Mouse (Mus musculus): Measurements from ENCODE around the gene Sftpd.

Gene Sftpd

DNA sequence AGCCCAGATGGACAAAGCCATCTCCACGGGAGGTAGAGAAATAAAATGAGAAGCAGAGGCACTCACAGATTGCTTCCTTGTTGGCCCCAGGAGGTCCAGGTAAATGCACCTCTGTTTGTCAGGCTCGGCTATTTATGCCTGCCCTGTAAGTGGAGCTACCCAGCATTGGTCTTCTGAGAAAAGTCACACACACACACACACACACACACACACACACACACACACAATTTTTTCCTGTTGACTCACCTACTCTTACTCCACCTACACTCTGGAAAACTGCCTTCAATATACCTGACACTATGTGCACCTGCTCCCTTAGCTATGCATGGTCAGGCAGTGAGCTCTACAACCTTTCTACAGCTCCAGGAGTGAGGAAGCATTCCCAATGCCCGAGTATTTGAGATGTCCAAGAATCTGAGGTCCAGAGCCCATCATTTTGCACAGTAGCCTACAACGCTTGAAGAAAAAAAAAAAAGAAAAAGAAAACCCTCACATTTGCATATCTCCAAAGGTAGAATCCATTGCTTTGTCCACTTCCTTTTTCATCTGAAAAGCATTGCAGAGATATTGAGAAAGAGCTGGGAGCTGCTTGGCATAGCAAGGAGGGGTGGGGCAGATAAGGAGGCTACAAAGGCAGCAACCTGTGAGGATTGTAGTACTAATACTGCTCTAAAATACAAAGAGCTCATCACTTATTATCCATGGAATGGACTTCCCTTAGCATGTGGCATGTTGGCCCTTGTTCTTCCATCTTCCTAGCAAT is at the start of gene Sftpd:
TSS of gene Sftpd (minus strand) at position 91 of the 763 bp plus-strand sequence.
- no peak for DNase-seq (ENCODE audit: low spot score)

DNA sequence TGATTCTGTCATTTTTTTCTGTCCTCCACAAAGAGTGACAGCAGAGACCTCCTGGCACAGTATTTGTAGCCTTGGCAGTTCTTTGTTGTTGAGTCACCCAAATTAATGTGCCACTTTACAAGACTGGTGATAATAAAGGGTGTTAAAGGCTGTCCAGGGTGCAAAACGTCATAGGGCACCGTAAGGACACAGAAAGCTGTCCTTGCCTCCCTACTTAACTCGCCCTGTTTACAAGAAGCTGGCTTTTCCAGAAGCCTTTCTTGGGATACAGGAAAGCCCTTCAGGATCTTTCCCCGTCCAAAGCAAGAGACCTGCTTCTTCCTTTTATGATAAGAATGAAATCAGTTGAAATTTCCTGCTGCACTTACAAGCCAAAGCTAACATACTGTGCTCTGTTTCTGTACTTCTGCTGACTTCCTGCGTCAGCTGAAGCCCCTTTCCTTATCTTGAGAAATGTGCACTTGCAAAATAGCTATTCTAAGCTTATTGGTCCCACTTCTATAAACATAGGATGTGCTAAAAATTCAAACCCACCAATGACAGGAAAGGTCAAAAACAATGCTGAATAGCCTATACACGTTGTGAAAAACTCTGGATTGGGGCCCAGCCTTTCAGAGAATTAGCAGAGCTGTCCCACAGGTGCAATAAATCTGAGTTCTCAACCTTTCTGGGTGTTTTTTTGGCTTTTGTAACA is 13.2 kb upstream of the Sftpd start:
- DNase-seq (ENCODE audit: low spot score): no peak

DNA sequence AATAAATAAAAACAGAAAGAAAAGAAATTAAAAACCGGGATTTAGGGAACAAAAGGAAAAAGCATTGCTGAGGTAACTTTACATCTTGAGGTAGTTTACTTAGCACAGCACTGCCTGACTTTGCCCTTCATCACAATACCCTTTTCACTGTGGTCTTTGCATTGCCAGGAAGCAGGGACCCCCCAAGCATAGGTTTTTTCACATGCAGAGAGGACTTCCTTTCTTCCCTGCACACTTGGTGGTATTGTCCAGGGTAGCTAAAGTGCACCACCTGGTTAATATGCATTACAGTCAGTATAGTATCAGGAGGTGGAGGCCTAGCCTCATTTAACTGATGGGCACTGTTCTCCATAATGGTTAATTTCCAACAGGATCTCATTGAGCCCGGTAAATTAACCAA is 4.5 kb upstream of the Sftpd start:
- no peak for DNase-seq (ENCODE audit: low spot score)

DNA sequence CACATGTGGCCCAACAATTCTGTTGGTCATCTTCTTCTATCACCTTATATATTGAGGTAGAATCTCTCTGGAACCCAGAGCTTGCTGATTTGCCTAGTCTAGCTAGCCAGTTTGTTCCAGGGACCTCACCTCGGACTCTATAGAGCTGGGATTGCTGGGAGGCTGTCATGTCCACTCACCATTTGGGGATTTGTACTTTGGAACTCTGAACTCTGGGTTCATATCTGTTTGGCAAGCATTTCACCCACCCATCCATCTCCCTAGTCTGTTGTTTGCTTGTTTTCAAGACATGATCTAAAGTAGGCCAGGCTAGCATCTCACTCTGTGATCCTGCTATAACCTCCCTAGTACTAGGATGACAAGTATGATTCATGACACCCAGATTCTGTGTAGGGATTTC is 10.1 kb downstream of the Sftpd start:
- no peak for DNase-seq (ENCODE audit: low spot score)

DNA sequence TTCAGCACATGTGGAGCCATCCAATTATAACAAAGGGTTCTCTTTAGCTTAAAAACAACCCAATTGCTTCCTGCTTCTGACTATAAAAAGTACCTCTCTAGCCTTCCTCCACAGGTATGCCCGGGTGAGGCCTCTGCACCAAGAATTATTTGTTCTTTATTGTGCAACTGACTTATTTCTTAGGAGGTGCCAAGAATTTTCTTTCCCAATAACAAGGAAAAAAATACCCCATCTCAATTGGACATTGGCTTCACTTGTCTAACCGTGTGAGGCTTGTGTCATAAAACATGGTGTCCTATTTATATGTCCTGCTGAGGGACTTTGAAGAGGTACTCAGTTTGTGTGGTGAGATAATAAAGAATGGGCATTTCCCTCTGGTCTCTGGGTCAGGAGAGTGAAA is 14.4 kb downstream of the Sftpd start:
- DNase-seq (ENCODE audit: low spot score): no peak

DNA sequence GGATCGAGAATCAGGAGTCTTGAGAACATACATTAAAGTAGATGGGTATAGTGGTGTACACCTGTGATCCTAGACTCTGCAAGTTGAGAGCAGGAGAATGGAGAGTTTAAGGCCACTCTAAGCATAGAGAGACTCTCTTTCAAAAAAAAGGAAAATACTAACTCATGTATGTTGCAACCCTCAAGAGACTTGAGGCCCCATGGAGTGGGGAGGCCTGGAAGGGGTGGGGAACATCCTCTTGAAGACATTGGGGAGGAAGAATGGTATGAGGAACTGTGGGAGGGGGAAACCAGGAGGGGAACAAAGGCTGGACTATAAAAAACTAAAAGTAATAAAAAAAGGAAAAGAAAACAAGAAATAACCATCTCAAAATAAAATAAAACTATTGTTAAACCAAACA is 16.4 kb downstream of the Sftpd start:
- DNase-seq (ENCODE audit: low spot score): no peak

DNA sequence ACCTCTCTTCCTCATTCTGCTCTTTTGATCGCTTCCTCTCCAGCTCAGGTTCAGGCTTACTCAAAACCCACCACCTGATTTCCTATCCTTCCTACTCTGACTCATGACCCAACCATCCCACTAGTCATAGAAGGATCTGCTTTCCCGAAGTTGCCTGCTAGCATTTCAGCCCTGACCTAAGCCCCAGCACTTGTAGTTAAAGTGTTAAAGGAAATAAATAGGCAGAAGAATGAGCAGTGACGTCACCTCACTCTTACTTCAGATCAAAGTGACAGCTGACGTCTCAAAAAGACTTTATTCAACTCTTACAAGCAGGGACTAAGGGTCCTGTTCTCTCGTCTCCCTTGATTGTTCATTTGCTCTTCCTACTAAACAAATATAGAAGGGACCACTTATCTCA is 17.7 kb downstream of the Sftpd start:
- no peak for DNase-seq (ENCODE audit: low spot score)

DNA sequence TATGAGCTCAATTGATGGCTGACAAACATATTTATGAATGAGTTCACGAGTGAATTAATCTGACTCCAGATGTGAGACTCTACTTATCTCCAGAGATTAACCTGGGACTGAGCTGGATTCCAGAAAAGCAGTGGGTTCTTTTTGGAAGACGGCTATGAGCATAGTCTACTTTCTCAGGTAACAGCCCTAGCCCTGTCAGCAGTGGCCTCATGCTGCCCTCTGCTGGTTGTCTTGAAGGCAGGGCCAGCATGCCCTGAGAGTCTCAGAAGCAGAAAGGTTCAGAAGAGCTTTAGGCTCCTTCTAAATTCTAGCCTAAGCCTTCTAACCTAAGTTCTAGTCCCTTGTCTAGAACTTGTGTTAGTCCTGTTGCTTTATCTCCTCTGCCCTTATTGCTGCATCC is 22.3 kb downstream of the Sftpd start:
- DNase-seq (ENCODE audit: low spot score): no peak

DNA sequence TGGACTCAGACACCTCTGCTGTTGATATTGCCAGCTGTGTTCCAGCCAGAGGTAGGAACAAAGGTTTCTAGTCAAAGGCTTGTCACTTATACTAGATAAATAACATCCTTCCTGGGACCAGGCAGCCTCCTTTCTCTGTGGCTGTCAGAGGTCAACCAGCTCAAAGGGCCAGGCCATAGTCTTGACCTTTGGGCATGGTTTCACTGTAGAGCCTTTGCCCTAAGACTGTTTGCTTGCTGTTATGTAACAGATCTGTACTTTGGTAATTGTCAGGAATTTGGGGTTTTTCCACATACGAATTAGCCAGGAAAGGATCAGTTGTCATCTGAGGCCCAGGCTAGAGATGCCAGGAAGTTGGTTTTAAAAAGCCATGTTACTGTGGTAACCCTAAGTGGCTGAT is 24.2 kb downstream of the Sftpd start:
- no peak for DNase-seq (ENCODE audit: low spot score)

DNA sequence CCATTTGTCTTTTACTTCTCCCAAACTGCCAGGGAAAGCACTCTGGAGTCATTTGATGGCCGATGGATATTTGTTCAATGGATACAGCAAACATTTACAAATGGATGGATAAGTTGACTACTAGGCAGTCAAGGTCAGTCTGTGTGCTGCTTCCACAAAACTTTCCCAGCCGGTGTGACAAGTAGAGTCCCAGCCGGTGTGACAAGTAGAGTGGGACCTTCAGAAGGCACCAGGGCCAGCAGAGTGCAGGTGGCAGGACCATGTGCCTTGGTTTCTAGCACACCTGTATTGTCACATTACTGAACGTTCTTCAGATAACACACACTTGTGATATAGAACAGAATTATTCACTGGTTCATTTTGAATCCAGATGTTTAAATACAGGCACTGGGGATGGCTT is 24.9 kb downstream of the Sftpd start:
- no peak for DNase-seq (ENCODE audit: low spot score)

DNA sequence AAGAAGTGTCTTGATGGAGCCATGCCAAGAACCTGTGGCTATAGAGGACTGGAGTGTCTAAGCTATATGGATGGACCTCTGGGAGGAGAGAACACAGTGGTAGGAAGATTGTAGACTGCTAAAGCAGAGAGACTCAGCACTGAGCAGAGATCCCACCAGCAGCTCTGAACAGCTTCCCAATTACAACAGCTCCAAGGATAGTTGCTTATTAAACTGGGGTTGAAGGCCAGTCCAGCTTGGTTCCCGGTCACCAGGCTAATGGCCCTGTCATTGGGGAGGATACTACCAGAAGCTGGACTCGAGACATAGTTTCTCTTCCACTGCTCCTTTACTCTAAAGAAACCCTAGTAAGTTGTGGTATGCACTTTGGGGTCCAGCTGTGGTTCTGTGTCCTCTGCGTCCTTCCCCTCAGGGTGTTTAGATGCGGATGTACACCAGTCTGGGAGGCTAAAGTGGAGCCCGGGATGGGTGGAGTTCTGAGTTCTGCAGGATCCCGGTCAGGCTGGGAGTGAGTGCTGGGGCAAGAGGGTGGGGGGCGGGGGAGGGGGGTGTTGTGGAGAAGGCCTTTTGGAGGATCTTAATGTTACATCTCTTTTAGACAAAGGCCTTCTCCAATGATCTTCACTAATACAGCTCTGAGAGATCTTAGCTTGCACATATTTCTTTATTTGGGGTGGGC is 33.6 kb downstream of the Sftpd start, which contains the start of gene Mbl1:
TSS of gene Mbl1 (plus strand) at position 239 of the 679 bp plus-strand sequence.
- DNase-seq (ENCODE audit: low spot score): no peak

DNA sequence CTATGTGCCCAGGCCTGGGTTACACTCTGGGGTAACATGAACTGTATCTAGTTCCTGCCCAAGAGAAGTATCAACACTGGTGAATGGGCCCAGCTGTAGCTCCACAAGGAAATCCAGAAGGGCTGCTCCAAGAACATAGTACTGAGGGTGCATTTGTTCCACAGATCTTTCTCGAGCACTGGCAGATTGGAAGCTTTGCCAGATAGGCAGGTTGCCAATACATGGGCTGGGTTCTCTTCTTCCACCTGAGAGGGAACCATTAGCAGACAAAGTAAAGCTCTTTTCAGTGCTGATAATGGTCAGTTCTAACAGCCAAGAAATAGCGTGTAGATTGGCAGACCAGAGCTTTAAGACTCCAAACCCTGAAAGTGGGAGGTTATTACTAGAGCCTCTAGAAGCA is 37.6 kb downstream of the Sftpd start:
- DNase-seq (ENCODE audit: low spot score): no peak

DNA sequence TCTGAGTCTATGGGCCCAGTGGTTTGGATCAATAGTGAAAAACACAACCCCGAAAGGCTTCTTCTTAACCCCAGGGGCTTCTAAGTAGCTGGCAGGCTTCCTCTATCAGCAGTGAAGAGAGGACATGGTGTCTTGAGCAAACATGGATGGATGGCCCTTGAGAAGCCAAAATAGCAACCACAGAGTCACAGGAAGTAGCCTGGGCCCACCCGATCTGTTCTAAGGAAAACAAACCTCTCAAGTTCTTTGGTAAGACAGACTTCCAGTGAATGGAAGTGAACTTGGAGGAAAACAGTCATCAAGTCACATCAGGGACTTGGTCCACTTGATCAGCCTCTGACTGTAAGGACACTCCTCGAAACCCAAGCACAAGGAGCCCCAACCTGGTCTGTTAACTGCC is 38.0 kb downstream of the Sftpd start:
- DNase-seq (ENCODE audit: low spot score): no peak

DNA sequence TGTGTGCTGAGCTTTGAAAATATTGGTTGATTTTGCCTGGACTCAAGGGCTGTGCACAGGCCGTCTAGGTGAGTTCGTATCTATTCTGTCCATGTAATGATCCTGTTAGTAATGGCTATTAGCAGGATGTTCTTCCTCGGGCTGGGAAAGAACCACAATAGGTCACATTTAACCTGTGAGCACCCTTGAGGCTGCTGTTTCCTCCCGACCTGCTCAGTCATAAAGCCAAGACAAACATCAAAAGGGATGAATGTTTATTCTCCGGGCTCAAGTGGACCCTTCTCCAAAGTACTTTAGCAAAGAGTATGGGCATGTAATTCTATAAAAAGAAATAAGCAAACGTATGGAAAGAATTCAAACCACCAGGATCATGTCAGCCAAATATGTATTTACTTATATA is 38.9 kb downstream of the Sftpd start:
- DNase-seq (ENCODE audit: low spot score): no peak

DNA sequence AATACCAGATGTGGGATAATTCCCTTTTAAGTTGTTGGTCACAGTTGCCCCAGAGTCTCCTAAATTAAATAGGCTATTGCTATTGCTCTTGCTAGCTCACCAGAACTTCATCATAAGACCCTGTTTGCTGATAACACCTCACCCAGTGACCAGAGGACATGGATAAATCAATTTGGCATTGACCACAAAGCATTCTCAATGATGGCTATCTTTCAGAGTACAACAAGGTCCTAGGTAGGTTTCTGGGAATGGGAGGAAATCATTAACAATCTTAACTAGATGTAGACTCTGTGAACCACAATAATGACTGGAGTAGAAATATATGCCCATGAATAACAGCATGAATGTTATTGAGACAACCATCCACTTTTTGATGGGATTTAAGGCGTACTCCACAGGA is 44.3 kb downstream of the Sftpd start:
- DNase-seq (ENCODE audit: low spot score): no peak

DNA sequence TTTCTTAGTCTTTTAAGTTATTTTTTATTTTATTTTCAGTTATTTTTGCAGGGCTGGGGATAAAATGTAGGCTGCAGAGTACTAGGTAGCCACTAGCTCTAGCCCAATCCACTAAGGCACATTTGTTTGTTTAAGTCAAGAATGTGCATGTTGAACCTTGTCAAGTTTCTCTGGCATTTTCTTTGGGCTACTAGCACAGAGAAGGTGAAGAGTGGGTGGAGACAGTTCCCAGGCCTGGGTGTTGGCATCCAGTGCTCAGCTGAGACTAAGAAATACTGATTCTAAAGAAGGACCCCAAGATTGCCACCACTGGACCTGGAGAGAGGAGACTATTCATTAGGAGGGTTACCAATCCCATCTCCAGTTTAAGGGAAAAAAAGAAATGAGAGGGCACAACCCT is 47.9 kb downstream of the Sftpd start:
- DNase-seq (ENCODE audit: low spot score): no peak

DNA sequence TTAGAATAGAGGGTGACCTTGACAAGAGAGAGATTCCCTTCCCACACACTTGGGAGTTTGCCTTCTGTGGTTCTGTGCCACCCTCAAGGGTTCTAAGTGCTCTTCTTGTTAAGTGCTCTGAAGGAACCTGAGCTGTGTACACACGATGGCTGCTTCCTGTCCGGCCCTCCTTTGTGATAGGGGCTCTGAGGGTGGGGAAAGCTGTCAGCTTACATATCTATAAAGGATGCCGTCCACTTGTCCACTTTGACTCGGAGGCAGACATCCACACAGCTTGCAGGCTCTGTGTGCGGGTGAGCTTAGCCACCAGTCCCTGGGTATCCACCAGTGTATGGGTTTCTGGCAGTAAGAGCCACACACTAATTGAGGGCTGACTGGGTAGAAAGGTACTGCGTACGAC is 53.4 kb downstream of the Sftpd start, which contains the start of gene Sftpa1:
TSS of gene Sftpa1 (plus strand) at position 243 of the 400 bp plus-strand sequence.
- DNase-seq (ENCODE audit: low spot score): no peak

DNA sequence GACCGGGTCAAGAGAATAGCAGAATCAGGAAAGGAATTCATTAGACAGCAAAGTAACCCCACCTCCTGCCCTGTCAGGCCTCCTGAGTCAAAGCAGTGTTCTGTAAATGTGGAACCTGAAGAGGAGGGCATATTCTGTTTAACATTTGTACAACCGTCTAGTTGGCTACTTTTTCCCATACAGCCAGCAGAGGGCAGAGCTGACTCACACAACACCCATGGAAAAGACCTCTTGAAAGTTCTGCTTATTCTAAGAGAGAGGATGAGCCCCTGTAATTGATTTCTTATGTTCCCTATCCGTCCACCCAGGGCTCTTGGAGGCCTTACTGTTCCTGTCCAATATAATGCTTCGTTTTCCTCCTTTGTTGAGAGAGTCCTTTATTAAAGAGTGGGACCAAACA is 57.0 kb downstream of the Sftpd start:
- no peak for DNase-seq (ENCODE audit: low spot score)

DNA sequence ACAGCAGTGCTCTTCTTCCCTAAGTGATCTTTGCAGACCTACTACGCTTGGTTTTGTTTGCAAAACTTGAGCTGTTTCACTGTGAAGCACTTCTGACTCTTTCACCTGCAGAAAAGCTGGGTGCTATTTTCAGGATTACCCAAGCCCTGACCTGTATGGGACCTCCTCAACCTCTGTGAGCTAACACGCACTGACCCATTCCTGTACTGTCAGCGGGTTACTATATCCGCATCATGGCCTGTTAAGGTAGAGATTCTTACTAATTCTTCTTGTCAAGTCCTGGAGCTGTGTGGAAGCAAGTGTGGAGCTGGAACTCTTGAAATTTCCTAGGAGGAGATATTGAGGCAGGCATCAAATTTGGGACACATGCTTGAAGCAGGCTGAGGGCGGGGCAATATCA is 60.3 kb downstream of the Sftpd start:
- DNase-seq (ENCODE audit: low spot score): no peak
